Mouse (Mus musculus) heart, postnatal 14 days (tissue): ENCODE measurements around the gene Krtap24-1. TPM values are rescaled to one million over a fixed set of nuclear protein-coding genes. Genes with fewer than 3 reads are reported as not detected.

Experiments
- DNase-seq, 2 experiments: peaks; one replicate each; pipeline ENCODE4 v3.0.0; 2021 to 2022
- intact Hi-C: fragments of 180-260 bp; cut with DNase I; formaldehyde crosslinking; loops from one replicate; pipeline ENCODE4 v1.15.1; 2025
- long read RNA-seq, 2 experiments: library from polyadenylated mRNA; stranded (forward); transcript quantifications; one replicate each; pipeline ENCODE4 v2.0.0; 2021
- total RNA-seq, 2 experiments: library from RNA; stranded (reverse); gene quantifications; 2 replicates each; pipeline ENCODE4 v1.2.3; 2021

Krtap24-1 gene
- not detected for total RNA-seq
- long read RNA-seq, experiment 1 = 0 reads
- long read RNA-seq, experiment 2 = 0 reads

DNA sequence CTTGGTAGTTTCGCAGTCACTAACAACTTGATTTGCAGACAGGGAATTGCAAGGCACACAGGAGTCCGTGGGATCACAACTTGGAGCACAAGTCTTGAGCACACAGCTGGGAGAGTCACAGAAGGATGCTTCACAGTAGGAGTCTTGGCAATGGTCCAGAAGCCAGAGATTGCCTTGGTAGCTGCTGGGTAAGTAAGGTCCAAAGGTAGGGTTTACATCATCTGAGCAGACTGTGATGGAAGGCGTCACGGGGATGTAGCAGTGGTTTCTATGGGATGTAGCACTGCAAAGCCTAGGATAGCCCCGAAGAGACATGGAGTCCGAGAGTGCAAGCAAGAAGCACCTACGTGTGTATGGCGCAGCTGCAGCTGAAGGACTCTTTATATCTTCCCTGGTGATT is at the start of gene Krtap24-1:
TSS of gene Krtap24-1 (minus strand) at position 358 of the 400 bp plus-strand sequence.
- intact Hi-C loops = no loop called here
- DNase-seq = no peak

DNA sequence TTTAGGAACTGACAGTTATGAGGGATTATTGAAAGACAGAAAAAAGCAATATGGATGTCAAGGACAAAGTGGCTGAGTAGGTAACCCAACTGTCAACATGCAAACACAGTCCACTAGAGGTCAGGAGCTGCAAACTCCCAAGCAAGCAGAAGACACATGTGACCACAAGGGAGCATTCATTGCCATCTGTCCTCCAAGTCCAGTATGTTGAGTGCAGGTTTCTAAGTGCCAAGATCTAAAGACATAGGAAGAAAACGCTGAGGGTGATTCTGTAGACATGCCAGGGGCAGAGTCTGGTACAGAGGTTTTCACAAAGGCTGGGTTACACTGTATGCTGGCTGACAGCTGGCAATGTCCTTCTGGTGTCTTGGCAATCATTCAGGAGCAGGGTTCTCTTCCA is 45.3 kb upstream of the Krtap24-1 start:
- intact Hi-C loops = no loop called here
- no peak for DNase-seq

DNA sequence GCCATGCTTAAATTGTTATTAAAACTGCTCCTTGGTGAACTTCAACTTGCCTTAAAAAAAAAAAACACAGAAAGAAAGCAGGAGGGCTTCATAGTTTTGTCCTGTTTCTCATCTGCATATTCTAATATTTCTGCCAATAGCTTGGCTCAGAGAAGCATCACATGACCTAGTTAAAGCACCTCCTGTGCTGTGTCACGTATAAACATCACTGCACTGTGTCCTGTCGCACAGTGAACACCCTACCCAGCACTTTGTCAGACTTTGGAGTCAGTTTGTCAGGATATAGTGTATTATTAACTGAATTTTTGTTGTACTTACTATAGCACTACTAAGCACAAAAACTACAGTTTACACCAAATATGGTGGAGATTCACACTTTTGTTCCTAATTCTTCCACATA is 39.9 kb upstream of the Krtap24-1 start:
- intact Hi-C loops = no loop called here
- DNase-seq = no peak

DNA sequence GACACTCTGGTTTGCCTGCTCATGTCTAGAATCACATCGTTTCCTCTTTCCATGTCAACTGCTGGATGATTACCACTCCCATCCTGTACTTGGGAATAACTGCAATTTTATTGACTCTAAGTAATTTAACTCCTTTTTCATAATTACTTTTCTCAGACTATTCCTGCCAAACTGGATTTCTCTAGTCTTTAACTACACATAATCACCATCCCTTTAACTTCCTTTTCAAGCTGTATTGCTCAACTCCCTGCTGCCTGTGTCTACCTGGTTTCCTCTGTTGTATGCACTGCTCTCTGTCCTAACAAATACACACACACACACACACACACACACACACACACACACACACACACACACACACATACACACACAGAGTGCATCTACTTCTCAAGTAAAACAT is 39.0 kb upstream of the Krtap24-1 start:
- no peak for DNase-seq
- intact Hi-C loops = no loop called here

DNA sequence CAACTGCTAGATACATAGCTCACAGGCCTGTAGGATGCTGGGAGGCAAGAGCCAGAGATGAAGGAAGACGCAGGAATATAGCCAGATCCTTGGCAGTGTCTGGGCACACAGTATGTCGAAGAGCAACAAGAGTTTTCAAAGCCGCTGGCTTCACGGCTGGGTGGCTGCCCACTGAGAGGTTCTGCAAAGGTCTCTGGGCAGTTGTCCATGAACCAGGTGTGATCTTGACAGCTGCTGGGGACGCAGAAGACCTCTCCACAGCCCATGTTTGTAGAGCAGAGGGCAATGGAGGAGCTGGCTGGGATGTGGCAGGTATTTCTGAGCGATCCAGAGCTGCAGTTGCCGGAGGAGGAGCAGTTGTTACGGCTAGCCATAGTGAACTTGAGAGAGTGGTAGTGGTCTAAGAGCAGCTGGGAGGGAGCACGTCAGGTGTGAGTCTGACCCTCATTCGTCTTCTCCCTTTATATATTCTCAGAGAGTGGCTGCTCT is 35.3 kb upstream of the Krtap24-1 start, which contains the start of gene Krtap26-1:
TSS of gene Krtap26-1 (minus strand) at position 439 of the 489 bp plus-strand sequence.
- intact Hi-C loops = no loop called here
- no peak for DNase-seq

DNA sequence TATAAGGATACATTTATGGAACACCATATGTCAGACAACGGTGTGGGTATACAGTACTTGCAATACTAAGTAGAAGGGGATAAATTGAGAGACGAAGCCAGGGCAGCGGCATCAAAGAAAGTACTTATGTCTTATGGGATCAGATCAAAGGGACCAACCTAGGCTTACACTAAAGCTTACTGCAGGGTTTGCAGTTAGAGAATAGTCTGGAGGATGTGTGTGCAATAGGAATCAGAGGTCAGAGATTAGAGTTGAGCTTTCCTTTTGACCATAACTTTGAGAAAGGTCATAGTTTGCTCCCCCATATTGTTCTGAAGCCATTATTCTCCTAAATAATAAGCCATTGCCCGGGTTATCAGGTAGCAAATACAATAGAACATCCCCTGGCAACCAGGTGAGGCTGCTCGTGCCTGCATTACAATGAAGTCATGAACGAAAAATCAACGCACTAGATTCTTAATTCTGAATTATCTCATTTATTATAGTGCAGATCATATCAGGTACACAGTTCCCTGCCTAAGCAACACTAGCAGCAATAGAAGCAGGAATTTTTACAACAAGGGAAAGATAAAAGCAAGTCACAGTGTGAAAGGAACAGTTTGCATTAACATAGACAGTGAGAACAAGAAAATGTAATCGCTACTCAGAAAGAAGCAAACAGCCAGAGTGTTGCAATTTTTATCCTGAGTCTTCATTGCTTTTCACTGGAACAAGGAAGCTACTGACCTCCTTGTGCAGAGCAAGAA is 34.5 kb upstream of the Krtap24-1 start:
- intact Hi-C loops = no loop called here
- DNase-seq = no peak

DNA sequence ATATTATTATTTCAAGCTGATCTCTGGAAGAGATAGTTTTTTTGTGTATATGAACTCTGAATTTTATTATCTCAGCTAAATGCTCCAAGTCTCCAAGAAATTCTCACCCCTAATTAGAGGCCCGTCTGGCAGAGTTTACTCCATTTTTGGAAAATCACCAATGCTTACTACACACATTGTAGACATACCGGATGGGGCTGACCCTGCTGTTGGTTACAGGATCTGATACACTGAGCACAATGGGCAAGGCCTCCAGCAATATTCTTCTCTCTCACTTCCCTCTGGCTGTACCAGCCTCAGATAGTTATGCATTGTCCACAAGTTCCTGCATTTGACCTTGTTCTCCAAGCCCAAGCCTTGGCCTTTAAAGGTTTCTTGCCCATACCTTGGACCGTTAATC is 28.0 kb upstream of the Krtap24-1 start:
- intact Hi-C loops = no loop called here
- no peak for DNase-seq

DNA sequence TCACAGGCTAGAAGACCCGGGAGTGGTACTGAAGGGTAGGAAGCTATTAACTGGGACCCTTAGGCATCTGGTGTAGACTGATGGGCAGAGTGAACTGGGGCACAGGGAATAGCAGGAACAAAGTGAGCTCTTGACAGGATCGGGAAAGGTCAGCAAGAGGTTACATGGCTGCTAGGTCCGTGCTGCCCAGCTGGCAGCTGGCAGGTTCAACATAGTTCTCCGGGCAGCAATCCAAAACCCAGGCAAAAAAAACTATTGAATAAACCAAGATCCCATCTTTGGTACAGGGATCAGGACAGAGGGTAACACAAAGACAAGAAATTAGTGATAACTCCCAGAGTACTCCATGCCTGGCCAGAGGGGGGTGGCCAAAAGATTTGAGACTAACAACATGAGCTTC is 23.1 kb upstream of the Krtap24-1 start:
- peak in 1 of 2 experiments; percentile 24 for DNase-seq
- intact Hi-C loops = no loop called here

DNA sequence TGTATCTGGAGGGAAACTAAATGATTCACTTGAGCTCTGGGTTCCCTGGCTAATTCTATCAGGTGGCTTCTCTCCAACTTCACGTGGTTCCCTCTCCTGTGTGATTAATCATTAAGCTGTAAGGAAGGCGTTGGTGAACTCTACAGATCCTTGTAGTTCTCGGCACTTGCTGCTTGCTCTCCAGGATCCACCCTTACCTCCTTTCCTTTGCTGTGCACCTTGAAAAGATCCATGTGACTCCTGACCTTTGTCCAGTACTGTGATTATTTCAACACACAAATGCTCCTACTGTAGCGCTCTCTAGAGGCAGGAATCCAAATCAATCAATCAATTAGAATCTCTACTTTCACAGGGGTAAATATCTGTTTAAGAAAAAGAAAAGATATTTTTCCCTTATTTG is 19.4 kb upstream of the Krtap24-1 start:
- intact Hi-C loops = no loop called here
- DNase-seq = no peak

DNA sequence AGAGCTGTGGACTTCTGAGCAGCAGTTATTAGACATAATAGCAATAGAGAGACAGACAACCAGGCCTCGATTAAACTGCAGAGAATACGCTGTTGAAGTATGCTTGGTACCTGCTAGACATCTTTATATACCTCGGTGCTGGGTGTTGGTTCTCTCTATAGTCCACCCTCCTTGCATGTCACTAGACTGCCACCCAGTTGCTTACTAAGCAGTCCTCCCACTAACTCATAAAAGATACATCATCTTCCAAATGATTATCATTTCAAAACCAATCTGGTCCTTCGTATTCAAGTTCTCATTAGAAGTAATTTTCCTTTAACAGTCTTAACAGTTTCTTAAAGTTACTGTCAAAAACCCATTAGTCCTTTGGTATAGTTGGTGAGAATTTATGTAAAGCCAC is 15.5 kb upstream of the Krtap24-1 start, which contains the start of gene 2310079G19Rik:
TSS of gene 2310079G19Rik (minus strand) at position 101 of the 400 bp plus-strand sequence.
- no peak for DNase-seq
- intact Hi-C loops = no loop called here

DNA sequence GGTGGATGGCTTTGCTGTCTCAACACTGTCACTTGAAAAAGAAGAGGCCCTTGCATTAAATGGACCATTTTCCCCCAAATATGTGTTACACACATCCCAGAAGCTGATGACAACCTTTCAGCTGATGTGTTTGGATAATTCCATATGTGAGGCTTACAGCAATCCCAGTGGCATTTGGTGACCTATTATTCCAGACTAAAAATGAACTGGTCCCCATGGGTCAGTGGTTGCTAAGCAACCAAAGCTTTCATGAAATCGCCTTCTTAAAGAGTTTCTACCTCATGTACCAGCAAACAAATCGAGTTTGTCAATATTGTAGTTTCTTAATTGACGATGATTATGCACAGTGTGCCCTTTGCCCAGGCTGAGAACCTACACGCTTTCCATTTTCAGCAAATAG is 633 bp upstream of the Krtap24-1 start:
- intact Hi-C loops = no loop called here
- no peak for DNase-seq

DNA sequence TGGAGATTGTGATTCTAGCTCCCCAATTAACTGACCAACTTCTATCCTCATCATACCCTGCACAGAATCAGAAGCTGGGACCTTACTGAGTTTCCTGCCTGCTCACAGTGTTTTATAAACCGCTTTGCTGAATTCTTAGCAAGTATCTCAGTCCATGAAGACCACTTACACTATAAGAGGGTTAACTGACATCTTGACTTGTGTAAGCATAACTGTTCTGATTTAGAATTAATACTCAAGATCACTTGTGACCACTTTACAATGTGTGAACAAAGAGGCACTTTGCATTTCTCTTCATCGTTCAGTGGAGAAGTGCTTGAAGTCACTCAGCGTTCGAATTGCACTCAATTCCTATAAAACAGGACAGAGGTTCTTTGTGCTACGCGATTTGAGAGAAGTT is 7.5 kb downstream of the Krtap24-1 start:
- intact Hi-C loops = no loop called here
- DNase-seq = no peak

DNA sequence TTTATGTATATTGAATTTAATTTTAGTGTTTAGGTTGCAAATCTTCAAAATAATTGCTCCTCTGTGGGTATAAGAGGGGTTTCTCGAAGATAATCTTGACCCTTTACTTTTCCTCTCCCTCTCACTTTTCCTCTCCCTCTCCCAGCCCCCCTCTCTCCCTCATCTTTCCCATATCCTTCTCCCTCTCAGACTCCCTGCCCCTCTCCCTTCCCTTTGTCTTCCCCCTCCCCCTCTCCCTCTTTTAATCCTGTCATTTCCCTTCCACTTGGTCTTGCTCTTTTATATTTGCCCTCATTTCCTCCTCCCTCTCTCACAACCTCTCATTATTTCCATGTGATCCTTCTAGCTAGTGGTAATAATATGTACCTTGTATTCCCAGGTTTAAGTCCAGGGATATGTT is 9.6 kb downstream of the Krtap24-1 start:
- no peak for DNase-seq
- intact Hi-C loops = no loop called here

DNA sequence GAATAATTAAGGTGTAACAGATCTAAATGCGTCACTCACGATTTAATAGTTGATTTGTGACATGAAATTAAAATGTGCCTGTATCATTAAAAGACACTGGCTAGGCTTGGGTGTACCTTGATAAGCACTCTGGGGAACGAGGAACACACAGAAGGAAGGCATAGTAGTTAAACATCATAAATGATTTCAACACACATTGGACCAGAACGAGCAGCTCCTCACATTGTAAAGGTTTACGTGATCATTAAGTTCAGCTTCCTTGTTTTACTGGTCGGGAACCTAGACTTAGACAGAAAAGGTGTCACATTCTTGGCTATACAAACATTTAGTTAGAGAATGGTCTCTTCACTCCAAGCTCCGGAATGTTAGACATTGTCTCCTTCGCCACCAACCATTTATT is 11.8 kb downstream of the Krtap24-1 start:
- intact Hi-C loops = no loop called here
- DNase-seq = no peak

DNA sequence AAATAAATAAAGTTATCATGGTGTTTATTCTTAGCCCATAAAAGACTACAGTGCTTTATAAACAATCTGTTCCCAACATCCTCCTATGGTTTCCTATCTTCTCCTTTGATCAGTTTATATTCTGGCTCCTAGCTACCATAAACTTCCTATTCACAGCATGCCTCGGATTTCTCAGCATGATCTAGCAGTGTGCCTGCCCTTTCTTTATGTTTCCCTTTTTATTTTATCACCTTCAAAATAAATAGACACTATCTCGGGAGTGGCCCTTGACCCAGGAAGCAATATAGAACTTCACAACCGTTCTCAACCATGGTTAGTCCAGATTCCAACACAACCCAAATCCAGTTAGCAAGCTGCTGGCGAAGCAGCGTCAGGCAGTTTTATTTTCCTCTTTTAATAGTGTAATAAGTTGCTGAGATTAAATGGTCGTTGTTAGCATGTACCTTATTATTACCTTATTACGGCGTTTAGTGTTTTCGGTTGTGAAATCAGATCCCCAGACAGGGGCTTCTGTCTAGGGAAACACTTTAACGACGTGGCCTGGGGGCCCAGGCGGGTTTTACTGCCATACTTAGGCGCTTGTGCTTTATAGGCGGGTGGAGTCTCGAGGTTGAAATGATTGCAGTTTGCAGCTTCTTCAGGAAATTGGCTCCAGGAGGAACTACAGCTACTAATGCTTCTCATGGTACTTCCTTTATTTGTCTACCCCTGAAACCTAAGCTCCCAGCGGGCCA is 12.4 kb downstream of the Krtap24-1 start:
- DNase-seq = no peak
- intact Hi-C loops = no loop called here

DNA sequence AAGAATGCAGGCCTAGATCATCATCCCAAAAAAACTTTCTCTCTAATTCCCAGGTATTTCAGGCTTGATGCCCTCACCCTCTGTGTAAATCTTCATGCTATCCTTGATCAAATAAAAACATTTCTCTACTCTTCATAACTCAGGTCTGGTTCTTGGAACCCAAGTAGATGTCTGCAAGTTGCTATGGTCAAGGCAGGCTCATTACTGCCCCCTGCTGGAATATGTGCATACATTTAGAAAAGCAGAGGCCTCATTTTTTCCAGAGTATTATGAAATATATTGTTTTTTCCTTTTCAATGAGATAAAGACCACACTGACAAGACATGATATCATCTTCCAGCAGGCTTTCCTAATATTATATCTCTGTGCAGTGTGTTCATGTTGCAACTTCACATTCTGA is 19.3 kb downstream of the Krtap24-1 start:
- intact Hi-C loops = no loop called here
- no peak for DNase-seq

DNA sequence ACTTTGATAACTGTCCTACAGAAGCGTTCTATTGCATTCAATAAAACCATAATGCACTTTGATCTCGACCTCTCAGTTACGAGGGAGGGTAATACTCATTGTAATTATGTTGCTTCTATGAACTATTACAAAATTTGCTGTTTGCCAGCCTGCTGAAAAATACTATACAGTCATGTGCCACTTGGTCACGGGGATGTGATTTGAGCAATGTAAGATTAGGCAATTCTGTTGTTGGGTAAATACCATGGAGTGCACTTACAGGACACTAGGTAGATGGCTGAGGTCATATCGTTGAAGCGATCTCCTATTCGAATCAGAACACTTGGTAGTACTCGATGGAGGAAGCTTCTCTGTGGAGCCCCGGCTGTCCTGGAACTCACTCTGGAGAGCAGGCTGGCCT is 28.7 kb downstream of the Krtap24-1 start:
- DNase-seq = no peak
- intact Hi-C loops = no loop called here

DNA sequence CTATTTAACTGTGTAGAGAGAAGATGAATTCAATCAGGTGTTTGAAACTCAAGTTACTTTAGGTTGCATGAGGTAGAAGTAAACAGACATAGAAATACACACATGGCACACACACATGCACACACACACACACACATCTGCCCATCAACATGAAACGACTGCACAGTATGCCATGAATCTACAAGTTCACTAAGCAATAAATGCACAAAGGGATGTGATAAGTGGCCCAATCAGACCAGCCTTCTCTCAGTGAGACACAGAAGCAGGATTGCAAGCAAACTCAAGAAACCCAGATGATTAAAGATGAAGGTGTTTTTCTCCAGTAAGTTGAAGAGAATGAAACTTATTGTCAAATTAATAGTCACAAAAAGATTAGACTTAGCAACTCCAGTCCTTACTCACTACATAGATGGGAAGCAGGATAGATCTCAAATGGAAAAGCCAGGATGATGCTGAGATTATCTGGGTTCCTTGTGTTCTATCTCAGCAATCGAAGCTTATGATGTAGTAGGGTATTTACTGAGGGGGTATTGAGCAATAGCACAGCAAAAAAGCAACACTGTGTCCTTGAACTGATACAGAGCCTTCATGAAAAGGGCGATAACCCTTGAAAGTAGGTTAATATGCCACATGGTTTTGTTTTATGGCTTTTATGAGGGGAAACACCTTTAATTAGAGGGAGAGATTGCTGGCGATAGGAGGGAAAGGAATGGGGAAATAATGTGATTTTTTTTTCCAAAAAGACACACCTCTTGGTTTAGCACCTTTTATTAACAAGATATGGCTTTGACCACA is 36.0 kb downstream of the Krtap24-1 start:
- intact Hi-C loops = no loop called here

DNA sequence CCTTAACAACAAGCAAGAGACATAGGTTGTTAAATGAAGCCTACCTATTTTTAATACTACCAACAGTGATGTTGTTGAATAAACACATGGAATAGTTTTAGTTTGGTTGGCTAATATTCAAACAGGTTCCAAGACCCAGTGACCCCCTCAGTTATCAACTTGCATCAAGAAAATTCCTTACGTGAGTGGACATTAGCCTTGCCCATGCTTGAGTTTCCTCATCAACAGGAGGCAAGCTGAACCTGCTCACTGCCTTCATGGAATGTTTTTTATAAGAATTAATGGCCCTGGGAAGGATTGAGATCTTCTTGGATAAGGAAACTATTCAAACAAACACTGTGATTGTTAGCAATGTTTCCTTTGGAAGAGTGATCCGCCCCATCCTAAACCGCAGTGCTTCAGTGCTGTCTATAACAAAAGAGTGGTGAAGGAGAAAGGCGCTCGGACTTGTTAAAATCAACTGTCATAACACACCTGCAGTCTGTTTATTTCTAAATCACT is 39.1 kb downstream of the Krtap24-1 start:
- no peak for DNase-seq
- intact Hi-C loops = no loop called here

More for the DNA sequence above, 36.0 kb downstream of the Krtap24-1 start:
- no peak for DNase-seq

DNA sequence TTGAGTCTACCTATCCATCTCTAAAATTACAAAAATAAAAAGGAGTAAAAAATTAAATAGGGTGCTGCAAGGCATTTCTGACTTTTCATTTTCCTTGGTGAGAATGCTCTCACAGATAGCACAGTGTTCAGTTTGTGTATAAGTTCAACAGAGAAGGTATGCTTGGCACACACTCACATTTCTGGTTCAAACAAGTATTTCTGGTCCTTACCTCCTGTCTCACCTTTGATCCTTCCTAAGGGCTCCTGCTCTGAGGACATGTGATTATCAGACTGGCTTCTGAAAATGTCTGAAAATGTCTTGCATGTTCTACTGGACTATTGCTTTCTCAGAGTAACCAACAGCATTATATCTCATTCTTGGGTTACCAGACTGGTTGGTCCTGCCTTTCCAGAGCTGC is 41.9 kb downstream of the Krtap24-1 start:
- intact Hi-C loops = no loop called here

DNA sequence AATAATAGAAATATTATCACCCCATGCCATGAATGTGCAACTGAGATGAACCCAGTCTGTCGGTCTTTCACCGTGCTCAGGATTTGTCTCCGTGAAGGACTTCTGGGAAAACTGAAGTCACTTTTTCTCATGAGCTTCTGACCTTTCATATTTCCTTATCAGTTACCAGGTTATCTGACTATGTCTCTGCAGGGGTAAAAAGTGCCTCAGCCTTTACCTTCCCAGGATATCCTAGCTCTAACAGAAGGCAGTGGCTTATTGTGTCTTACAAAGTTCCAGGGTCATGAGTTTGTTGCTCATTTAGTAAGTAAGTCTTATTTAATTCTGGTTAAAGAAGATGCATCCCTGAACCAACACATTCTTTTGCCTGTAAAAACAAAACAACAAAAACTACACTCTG is 42.3 kb downstream of the Krtap24-1 start:
- DNase-seq = no peak
- intact Hi-C loops = no loop called here

More for the DNA sequence above, 41.9 kb downstream of the Krtap24-1 start:
- no peak for DNase-seq
